Mouse (Mus musculus) heart, adult 2 months (tissue): Measurements from ENCODE around the gene Ppp1r10. TPM values are rescaled to one million over a fixed set of nuclear protein-coding genes. Genes with fewer than 3 reads are reported as not detected.

Experiments
- DNase-seq, 2 experiments: peaks; one replicate each; pipeline ENCODE4 v3.0.0; 2021
- H3K27ac ChIP-seq: fragments of 200-600 bp; 2 replicates; pipeline ENCODE4 v1.8.1; 2022
- H3K27me3 ChIP-seq: fragments of 200-500 bp; 2 replicates; pipeline ENCODE4 v1.6.1; 2012; ENCODE audit warnings: mild to moderate bottlenecking, low read length, inconsistent platforms, mixed read lengths; ENCODE audit not compliant: control insufficient read depth, insufficient read depth
- H3K36me3 ChIP-seq: fragments of 200-500 bp; 2 replicates; pipeline ENCODE4 v1.6.1; 2012; ENCODE audit warnings: low read length, inconsistent platforms; ENCODE audit not compliant: control insufficient read depth, insufficient read depth
- H3K4me1 ChIP-seq: fragments of 200-500 bp; 2 replicates; pipeline ENCODE4 v1.6.1; 2011; ENCODE audit warnings: low read length; ENCODE audit not compliant: control insufficient read depth, insufficient read depth
- H3K4me3 ChIP-seq: fragments of 200-600 bp; 2 replicates; pipeline ENCODE4 v1.8.1; 2022
- H3K79me2 ChIP-seq: fragments of 200-500 bp; replicated peaks from 2 replicates; pipeline ENCODE4 v1.6.1; 2012; ENCODE audit warnings: mild to moderate bottlenecking, inconsistent platforms, low read length, moderate library complexity, mixed read lengths; ENCODE audit not compliant: control insufficient read depth, insufficient read depth
- H3K9ac ChIP-seq: fragments of 200-500 bp; 2 replicates; pipeline ENCODE4 v1.6.1; 2012; ENCODE audit warnings: low read depth, mild to moderate bottlenecking, control low read depth, inconsistent platforms, low read length, mixed read lengths
- CTCF ChIP-seq: fragments of 200-600 bp; IDR thresholded peaks from 2 replicates; pipeline ENCODE4 v1.8.1; 2022; ENCODE audit warnings: antibody characterized with exemption, mild to moderate bottlenecking, moderate library complexity
- EP300 ChIP-seq: fragments of 200-500 bp; IDR thresholded peaks from 2 replicates; pipeline ENCODE4 v1.6.1; 2011; ENCODE audit warnings: low read depth, low read length, control low read depth; ENCODE audit not compliant: insufficient read depth
- POLR2A ChIP-seq: fragments of 200-500 bp; IDR thresholded peaks from 2 replicates; pipeline ENCODE4 v1.6.1; 2011; ENCODE audit warnings: mild to moderate bottlenecking, low read depth, low read length, control low read depth; ENCODE audit not compliant: insufficient read depth
- WGBS: fragments of 180-500 bp; shearing (Covaris S2); methylation state at CpG from one replicate; pipeline ENCODE4 v1.1.7; 2018; 5-methylcytosine and 5-hydroxymethylcytosine counted together
- intact Hi-C: fragments of 180-260 bp; cut with DNase I; formaldehyde crosslinking; loops from one replicate; pipeline ENCODE4 v1.15.1; 2025
- polyA plus RNA-seq: library from polyadenylated mRNA; depleted of rRNA; stranded (reverse); fragments of >200 nt; gene quantifications from 2 replicates; pipeline ENCODE4 v1.2.3, GENCODE M21; 2012
- total RNA-seq, 2 experiments: library from RNA; stranded (reverse); gene quantifications; 2 replicates each; pipeline ENCODE4 v1.2.3; 2021

Ppp1r10 gene
- total and polyA plus RNA-seq, 3 experiments = 18.1 to 40.9 (median 26.4) TPM

GRCm38 (mm10) chr17:35870151-35870883 is 45.9 kb upstream of the Ppp1r10 start:
- 18% methylated on average over 9 of the region's 9 CpGs for WGBS
- H3K27me3 ChIP-seq = no peaks in the 10 kb centered on the region
- no peaks in the 10 kb centered on the region for H3K79me2 ChIP-seq
- H3K4me1 ChIP-seq = peaks cover 10% of the 10 kb centered on the region
- intact Hi-C loops = no loop called here
- peak; percentile 46 for TF ChIP-seq CTCF
- TF ChIP-seq EP300 = peak; percentile 79; the same call in 1 of the 2 replicates
- TF ChIP-seq POLR2A = peak; percentile 73
- H3K36me3 ChIP-seq = peaks cover 8% of the 10 kb centered on the region; the same call in 1 of the 2 replicates
- peak overlapping the region; percentile 61 for H3K4me3 ChIP-seq
- H3K9ac ChIP-seq = peak overlapping the region; percentile 18
- DNase-seq = peak; percentile 79 to 88
- H3K27ac ChIP-seq = peak overlapping the region; percentile 98

DNA sequence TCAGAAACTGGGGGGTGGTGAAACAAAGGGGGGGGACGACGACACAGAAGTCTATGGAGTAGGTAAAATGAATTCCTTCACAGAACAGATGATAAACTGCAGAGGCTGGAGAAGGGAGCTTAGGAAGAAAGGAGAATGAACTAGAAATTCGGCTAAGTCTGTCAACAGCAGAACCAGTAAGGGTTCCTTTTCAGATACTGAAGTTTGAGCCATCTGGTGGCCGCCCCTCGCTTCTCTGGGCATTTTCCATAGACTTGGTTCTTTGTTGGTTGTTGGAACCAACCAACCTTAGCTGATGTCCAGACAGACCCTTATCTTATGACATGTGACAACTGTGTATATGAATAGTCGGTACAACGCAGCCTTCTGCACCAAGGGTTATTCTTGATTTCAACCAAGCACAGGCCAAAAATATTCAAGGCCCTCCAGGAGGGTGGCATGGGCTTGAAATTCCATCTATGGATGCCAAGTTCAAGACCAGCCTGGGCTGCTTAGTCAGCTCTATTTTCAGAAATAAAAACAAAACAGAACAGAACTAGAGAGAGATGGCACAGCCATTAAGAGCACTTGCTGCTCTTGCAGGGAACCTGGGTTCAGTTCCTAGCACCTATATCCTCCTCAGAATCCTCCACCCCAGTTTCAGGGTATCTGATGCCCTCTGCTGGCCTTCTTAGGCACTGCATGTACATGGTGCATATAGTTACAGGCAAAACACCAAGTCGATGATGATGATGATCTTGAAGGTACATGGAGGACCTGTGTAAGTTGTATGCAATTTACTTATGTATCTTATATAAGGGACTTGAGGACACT is 45.1 kb upstream of the Ppp1r10 start:
- Histone ChIP-seq H3K27ac (peak overlapping the region; percentile 98), H3K36me3 (peaks cover 9% of the 10 kb centered on the region; the same call in 1 of the 2 replicates), H3K4me3 (peak overlapping the region; percentile 61), H3K9ac (peak overlapping the region; percentile 18), H3K27me3 (no peaks in the 10 kb centered on the region), H3K79me2 (no peaks in the 10 kb centered on the region), H3K4me1 (peaks cover 10% of the 10 kb centered on the region)
- peak; percentile 71 for TF ChIP-seq CTCF
- no peak for TF ChIP-seq EP300
- no peak for TF ChIP-seq POLR2A
- WGBS = 25% methylated on average over 8 of the region's 8 CpGs
- intact Hi-C loops = no loop called here
- DNase-seq = peak in 1 of 2 experiments; percentile 45

DNA sequence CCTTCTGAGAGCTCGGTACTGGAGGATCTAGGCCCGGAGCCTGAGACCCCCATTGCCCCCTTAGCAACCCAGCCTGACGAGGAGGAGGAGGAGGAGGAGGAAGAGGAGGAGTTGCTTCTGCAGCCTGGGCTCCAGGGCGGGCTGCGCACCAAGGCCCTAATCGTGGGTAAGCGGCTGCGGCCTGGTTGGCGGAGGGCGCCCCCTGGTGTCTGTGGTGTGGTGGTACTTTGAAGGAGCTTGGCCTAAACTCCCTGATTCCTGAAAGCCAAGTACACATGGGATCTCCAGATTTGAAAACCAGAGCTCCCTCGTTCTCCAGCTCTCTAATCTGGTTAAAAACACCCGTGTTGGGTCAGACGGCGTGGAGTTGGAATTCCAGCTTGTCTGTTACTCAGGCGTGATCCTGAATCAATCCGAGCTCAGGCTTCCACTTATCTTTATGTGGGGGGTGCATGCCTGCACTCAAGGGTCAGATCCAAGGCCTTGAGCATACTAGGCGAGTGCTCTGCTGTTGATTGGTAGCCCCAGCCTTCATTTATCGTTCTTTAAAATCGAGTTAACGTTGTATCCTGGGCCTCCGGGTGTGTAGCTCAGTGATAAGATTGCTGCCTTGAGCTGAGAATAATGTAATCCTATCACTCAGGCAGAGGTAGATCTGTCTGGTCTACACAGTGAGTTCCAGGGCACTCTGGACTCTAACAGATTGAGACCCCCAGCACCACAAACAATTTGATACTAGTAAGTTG is 42.3 kb upstream of the Ppp1r10 start:
- TF ChIP-seq EP300 = peak; percentile 96
- no peak for TF ChIP-seq POLR2A
- H3K27me3 ChIP-seq = no peaks in the 10 kb centered on the region
- H3K4me3 ChIP-seq = peak overlapping the region; percentile 16; the same call in 1 of the 2 replicates
- peaks cover 10% of the 10 kb centered on the region for H3K4me1 ChIP-seq
- no peaks in the 10 kb centered on the region for H3K79me2 ChIP-seq
- H3K36me3 ChIP-seq = peaks cover 9% of the 10 kb centered on the region; the same call in 1 of the 2 replicates
- H3K9ac ChIP-seq = peak overlapping the region; percentile 31; the same call in 1 of the 2 replicates
- peak overlapping the region; percentile 48 for H3K27ac ChIP-seq
- intact Hi-C loops = loop anchor here (1.0 to 2.0 kb wide), 2 partner anchors 38 to 133 kb away; no protein-coding TSS in a partner anchor
- WGBS = 19% methylated on average over 21 of the region's 21 CpGs
- peak; percentile 89 to 93 for DNase-seq

DNA sequence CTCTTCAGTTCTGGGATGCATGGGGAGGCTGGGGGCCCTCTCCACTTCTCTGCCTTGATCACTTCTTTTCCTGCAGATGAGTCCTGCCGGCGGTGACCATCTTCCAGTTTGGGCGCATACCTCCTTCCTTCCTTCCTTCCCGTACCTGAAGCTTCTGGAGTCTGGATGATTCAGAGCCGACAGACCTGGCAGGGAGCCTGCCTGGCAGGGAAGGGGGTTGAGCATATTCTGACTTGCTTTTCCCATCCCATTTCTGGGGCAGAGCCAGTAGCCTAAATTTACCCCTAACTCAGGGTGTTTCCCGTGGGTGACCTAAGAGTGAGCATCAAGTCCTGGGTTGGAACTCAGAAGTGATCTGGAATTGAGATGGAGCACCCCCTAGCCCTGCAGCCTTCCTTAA is 41.5 kb upstream of the Ppp1r10 start:
- Histone ChIP-seq H3K4me1 (peaks cover 10% of the 10 kb centered on the region), H3K9ac (no peak overlapping the region), H3K4me3 (no peak overlapping the region), H3K27ac (no peak overlapping the region), H3K79me2 (no peaks in the 10 kb centered on the region), H3K27me3 (no peaks in the 10 kb centered on the region), H3K36me3 (peaks cover 9% of the 10 kb centered on the region; the same call in 1 of the 2 replicates)
- DNase-seq = no peak
- WGBS = 48% methylated on average over 6 of the region's 6 CpGs
- TF ChIP-seq CTCF (no peak), EP300 (no peak), POLR2A (no peak)
- intact Hi-C loops = no loop called here

- Histone ChIP-seq H3K27me3 (no peaks in the 10 kb centered on the region), H3K79me2 (no peaks in the 10 kb centered on the region), H3K4me3 (peak within 1 kb of the TSS; percentile 88), H3K27ac (peak within 1 kb of the TSS; percentile 69), H3K4me1 (peaks cover 3% of the 10 kb centered on the region), H3K9ac (peak within 1 kb of the TSS; percentile 77), H3K36me3 (0 out of 2 replicates have a peak, but pooled peaks cover 2% of the 10 kb centered on the region)
- 5% methylated on average over 66 of the region's 66 CpGs for WGBS
- intact Hi-C loops = loop anchor here (1.0 kb wide), 1 partner anchor 18 kb away; the partner anchor contains the start of gene 2310061I04Rik
- TF ChIP-seq POLR2A = peak; percentile 73
- peak; percentile 92 for TF ChIP-seq CTCF
- peak; percentile 92 for TF ChIP-seq EP300
- peak; percentile 96 to 97 for DNase-seq
These were observed 36.8 kb upstream of the Ppp1r10 start, which contains the start of gene Dhx16 for GRCm38 (mm10) chr17:35879245-35880057. Dhx16 (plus strand) TSS chr17:35879819.
